ENCODE assay signal across 8 mouse cellular contexts in genomic region chr11:68408127-68408526, GRCm38 (mm10). TPM values are rescaled to one million over a fixed set of nuclear protein-coding genes. Genes with fewer than 3 reads are reported as not detected.
A peak's percentile ranks its signal among the peaks of the same experiment; 100 is the strongest.
DNase-seq lines count a peak whose midpoint lies in the region; TF ChIP-seq lines count a peak whose summit lies in the region.
"Had no signal": no experiment of that assay in that cellular context is flagged by ENCODE, and none has a peak within 500 bp of the region (broad histone marks: within the 10 kb centered on the region; RNA-seq: fewer than 3 reads in every experiment).

No protein-coding gene starts in this region.

- no peaks in the 10 kb centered on the region for H3K36me3 ChIP-seq in ES-Bruce4 (ENCODE audit: control insufficient read depth, insufficient read depth, low read length, poor library complexity, severe bottlenecking)
- H3K36me3 ChIP-seq: liver, embryonic 13.5 days had no signal

- peak; percentile 72 for TF ChIP-seq CTCF in ES-Bruce4 (IDR thresholded peaks at IDR 0.05; ENCODE audit: low read depth, low read length)

- H3K9ac ChIP-seq in ES-Bruce4 (ENCODE audit: low read depth, poor library complexity, severe bottlenecking): no peak overlapping the region
- H3K9ac ChIP-seq: liver, embryonic 13.5 days had no signal

- peaks cover 2% of the 10 kb centered on the region for H3K4me1 ChIP-seq in ES-Bruce4 (ENCODE audit: control insufficient read depth, insufficient read depth, low read length)
- H3K4me1 ChIP-seq: liver, embryonic 13.5 days had no signal

- no peak for TF ChIP-seq EP300 in ES-Bruce4 (IDR thresholded peaks at IDR 0.05; ENCODE audit: insufficient read depth, low read depth, low read length)

- DNase-seq in ZHBTc4 (ENCODE audit: low read depth, low spot score): peak; percentile 85
- DNase-seq in cerebellum, postnatal 4 days (ENCODE audit: low spot score in 2 of 2): peak; percentile 47 to 80
- peak; percentile 52 for DNase-seq in gastrocnemius, postnatal 25 days
- peak; percentile 80 for DNase-seq in layer of hippocampus, adult 11-12 months (ENCODE audit: low spot score)
- DNase-seq in lung, postnatal 25 days (ENCODE audit: low spot score): peak; percentile 82
- peak; percentile 66 for DNase-seq in right cerebral cortex, postnatal 4 days
- DNase-seq: liver, embryonic 13.5 days had no signal

- TF ChIP-seq POLR2A in ES-Bruce4 (IDR thresholded peaks at IDR 0.05; ENCODE audit: insufficient read depth, low read length): no peak

- H3K27ac ChIP-seq in ES-Bruce4 (ENCODE audit: insufficient read depth, low read length): no peak overlapping the region
- H3K27ac ChIP-seq: liver, embryonic 13.5 days had no signal

- H3K27me3 ChIP-seq in ES-Bruce4 (ENCODE audit: control insufficient read depth, insufficient read depth, low read length, poor library complexity, severe bottlenecking): no peaks in the 10 kb centered on the region

- H3K9me3 ChIP-seq in ES-Bruce4 (replicated peaks; ENCODE audit: control insufficient read depth, insufficient read depth, low read length, poor library complexity, severe bottlenecking): 0 out of 2 replicates have a peak, but pooled peaks cover under 1% of the 10 kb centered on the region
- H3K9me3 ChIP-seq: liver, embryonic 13.5 days had no signal

- H3K4me3 ChIP-seq in ES-Bruce4 (ENCODE audit: low read depth, low read length): no peak overlapping the region
- H3K4me3 ChIP-seq: liver, embryonic 13.5 days had no signal

RNA-seq across cellular contexts. Expression of gene Ntn1, which starts 7.5 kb away (rescaled TPM):
- polyA plus RNA-seq in ES-Bruce4 (2011; ENCODE audit: insufficient read depth, insufficient read length, low read depth, missing spikeins): 22.3 and 22.6 TPM in 2 replicates
- total RNA-seq in gastrocnemius, postnatal 25 days (2021): 1 to 10 TPM; 4.6 to 5.1 TPM

RNA-seq across cellular contexts. Expression of gene Pik3r5, which starts 23.8 kb away (rescaled TPM):
- polyA plus RNA-seq in ES-Bruce4 (2011; ENCODE audit: insufficient read depth, insufficient read length, low read depth, missing spikeins): 1.7 and 1.8 TPM in 2 replicates
- total RNA-seq in gastrocnemius, postnatal 25 days (2021): under 1 TPM; 0.31 to 0.51 TPM
